Mouse (Mus musculus): Measurements from ENCODE around the gene Gpr4.

- no peak for TF ChIP-seq HCFC1 (IDR thresholded peaks at IDR 0.05; ENCODE audit: borderline replicate concordance, insufficient read depth, low read length)
- TF ChIP-seq MAFK (IDR thresholded peaks at IDR 0.05; ENCODE audit: insufficient read depth, low read depth, low read length) = no peak
- no peak for TF ChIP-seq CHD2 (IDR thresholded peaks at IDR 0.05; ENCODE audit: low read depth, low read length)
- no peak for TF ChIP-seq ZC3H11A (IDR thresholded peaks at IDR 0.05; ENCODE audit: borderline replicate concordance, low read depth, low read length)
These were observed 31.5 kb downstream of the Gpr4 start for GRCm38 (mm10) chr7:19243858-19244257.
